Mouse (Mus musculus): ENCODE data around the gene 2410131K14Rik. TPM values are rescaled to one million over a fixed set of nuclear protein-coding genes. Genes with fewer than 3 reads are reported as not detected.

2410131K14Rik gene
- total RNA-seq, 2 experiments from 2014 or later: 1.6 TPM

DNA sequence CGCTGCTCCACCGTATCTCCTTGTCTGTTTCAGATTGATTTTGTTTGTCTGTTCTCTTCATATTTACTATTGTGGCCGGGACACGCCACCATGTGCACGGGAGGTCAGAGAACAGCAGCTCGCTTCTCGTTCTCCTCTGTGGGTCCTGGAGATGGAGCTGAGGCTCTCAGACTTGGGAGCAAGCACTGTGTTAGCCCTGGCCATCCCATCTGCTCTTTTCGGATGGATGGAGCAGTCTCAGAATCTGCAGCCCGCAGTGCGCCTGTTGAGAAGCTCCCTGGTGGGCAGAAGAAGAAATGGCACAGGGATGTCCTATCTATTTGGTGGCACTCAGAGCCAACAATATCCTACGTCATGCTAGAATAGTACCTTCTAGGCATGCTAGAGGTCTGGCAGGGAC, 15.6 kb downstream of the 2410131K14Rik start:
- no peak for ATAC-seq (replicated peaks; ENCODE audit: poor library complexity)

DNA sequence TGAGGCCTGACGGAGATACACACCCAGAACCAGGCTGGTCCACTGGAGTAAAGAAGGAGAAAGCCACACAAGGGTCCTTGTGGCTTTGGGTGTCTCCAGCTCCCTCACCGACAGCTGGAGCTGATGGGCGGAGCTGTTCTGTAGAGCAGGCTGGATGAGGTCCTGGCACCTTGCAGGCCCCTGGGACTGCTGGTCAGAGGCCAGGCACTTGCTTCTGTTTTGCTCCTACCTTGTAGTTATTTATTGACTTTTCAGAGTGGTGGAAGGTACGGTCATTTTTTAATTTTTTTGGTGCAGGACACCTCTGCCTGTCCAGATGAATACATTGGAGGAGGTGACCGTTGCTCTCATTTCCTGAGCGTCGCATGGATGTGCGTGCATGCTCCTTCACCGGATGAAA, 16.2 kb downstream of the 2410131K14Rik start:
- ATAC-seq (replicated peaks; ENCODE audit: poor library complexity): no peak

DNA sequence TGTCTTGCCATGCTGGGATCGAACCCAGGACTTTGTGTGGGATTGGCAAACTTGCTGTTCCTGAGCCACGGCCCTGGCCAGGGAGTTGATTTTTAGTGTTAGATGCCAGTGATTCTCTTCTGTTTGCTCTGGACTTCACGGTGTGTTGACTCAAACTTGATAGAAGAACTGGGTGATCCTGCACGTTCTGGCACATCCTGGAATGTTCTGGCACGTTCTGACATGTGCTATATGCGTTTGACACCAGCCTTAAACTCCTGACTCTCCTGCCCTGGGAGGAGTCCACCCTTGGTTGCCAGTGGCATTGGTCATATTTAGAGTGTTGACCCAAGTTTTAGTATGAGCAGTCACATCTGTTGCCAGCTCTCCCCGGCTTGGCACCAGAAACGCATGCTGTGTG, 17.4 kb downstream of the 2410131K14Rik start:
- ATAC-seq (replicated peaks; ENCODE audit: poor library complexity): no peak

DNA sequence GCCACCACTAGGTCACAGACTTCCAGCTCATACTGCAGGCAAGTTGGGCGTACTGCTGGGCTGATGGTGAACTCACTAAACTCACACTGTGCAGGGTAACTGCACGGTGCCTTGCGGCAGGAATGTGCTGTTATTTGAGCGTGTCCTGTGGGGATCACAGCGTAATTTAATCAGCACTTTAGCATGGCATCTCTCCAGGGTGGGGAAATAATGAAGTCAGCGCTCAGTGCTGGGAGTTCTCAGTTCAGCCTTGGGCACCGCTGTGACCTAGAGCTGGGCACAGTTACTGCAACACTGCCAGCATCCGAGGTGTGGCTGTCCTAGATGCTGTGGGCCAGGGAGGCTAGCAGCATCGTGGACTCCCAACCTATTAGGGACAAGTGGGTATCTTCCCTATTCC, 19.3 kb downstream of the 2410131K14Rik start:
- ATAC-seq (replicated peaks; ENCODE audit: poor library complexity): no peak

DNA sequence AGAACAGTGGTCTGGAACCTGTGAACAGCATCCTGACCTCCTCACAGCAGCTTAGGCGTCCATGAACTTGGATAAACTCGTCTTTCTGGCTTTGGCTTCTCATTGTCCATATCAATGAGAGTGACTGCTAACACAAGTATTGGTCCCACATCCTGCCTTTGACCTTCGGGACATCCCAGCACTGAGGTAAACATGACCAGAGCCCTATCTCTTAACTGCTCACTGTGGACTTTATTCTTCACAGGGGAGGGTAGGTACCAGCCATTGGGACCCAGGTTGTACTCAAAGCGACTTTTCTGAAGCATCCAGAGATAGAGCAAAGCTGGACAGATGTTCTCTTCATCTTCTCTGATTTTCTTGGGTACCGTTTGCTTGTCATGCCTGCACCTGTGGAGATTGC, 20.3 kb downstream of the 2410131K14Rik start:
- no peak for ATAC-seq (replicated peaks; ENCODE audit: poor library complexity)

DNA sequence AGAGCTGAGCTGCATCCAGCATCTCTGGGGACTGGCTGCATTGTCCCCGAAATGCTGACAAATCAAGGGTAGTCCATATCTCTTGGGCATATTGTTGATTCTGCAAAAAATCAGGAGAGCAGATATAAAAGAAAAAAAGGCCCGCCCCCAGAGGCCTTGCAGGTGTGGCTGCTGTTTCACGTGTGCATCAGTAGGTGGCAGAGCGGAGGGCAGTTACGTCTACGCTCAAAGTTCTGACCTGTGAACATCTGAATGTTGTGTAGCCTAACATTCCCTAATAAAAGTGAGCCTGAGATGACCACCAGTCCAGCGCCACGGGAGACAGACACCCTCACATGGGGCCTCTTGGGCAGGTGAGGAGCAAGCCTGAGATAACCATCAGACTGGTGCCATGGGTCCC, 21.3 kb downstream of the 2410131K14Rik start:
- ATAC-seq (replicated peaks; ENCODE audit: poor library complexity): peak; percentile 48

DNA sequence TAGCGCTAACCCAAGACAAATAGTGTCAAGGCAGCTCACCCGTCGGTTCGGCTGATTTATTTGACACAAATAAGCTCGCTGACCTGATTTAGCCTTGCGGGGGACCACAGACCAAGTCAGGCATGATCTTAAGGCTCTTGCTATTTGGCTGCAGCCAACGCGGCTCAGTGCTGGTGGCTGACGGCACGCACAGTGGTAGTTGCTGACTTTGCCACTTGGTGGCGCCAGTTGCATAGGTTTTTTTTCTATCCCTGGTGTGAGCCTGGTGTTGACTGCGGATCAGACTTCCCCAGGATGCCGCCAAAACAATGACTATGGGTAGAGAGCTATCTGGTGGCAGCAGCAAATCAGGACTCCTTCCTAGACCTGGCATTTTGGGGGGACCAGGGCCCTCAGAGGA, 24.0 kb downstream of the 2410131K14Rik start:
- peak; percentile 85 for ATAC-seq (replicated peaks; ENCODE audit: poor library complexity)

DNA sequence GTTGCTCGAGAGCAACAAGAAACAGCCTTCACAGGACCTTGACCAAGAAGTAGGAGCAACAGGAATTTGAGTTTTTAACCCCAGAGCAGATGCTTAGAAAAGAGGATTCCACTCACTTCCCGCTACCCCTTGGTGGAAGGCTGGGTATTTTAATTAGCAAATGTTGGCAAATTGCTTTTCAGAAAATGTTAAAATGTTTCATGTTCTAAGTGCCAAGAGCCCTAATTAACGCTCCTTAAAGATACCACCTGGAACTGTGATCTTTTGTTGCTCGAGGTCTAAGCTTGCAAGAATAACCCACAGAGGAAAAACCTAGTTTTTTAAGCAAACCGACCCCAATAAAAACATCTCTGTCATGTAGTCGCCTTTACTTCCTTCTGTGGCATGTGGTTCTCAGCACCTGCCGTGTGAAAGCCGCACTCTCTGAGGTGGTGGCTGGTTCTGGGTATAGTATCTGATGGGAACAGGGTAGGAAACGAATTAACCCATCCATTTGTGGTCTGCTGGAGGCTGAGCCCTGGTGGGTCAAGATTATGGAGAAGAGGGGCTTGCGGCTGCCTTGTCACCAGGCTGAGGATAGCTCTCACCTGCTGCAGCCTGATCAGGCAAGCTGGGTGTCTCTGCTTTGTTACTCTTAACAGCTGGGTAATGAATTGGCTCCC, 26.6 kb downstream of the 2410131K14Rik start:
- peak; percentile 25 for ATAC-seq (replicated peaks; ENCODE audit: poor library complexity)

DNA sequence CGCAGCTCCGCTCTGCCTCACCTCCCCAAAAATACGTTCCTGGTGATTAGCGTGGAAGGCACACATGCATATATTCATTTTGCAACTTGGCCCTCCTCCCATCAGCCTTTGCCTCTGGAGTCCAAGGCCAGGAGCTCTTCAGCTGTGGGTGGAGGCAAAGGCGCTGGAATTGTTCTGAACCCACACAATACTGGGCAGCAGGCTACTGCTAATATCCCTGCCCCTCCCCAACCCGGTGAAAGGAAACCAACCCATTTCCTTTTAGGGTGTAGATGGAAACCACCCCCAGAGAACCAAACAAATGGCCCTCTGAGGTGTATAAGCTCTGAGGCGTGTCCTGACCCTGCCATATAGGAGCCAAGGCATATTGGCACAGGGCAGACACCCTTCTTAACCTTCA, 28.4 kb downstream of the 2410131K14Rik start:
- ATAC-seq (replicated peaks; ENCODE audit: poor library complexity): no peak

DNA sequence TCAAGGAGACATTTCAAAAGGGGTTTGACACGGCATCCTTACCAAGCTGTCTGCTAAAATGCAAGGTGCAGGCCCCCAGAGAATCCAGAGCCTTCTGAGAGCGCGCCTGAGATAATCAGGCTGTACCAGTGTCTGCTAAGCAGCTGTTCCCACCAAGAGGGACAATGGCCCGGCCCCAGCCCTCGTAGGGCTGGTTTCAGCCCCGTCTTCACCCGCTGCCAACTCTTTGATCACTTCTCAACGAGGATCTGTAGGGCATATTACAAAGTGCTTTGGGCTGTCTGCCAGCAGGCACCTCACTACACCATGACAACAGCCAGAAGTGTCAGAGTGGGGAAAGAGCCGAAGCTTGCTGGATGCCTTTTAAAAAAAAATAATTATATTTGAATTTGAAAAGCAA, 29.5 kb downstream of the 2410131K14Rik start:
- no peak for ATAC-seq (replicated peaks; ENCODE audit: poor library complexity)

DNA sequence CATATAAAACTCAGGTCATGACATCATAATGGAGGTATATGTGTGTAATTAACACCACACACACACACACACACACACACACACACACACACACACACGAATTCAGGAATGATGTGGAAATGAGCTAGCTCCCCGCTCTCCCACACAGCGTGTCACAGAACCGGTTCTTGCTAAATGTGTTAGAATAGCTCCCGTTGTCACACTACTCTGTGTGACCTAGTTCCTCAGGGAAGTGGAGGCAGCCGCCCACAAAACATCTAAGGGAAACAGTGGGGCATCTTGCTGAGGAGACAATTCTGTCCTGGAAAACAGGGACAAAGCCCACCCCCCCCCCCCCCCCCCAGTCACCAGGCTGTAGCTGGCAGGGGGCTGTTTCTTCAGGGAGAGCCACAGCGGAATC, 31.3 kb downstream of the 2410131K14Rik start:
- no peak for ATAC-seq (replicated peaks; ENCODE audit: poor library complexity)

DNA sequence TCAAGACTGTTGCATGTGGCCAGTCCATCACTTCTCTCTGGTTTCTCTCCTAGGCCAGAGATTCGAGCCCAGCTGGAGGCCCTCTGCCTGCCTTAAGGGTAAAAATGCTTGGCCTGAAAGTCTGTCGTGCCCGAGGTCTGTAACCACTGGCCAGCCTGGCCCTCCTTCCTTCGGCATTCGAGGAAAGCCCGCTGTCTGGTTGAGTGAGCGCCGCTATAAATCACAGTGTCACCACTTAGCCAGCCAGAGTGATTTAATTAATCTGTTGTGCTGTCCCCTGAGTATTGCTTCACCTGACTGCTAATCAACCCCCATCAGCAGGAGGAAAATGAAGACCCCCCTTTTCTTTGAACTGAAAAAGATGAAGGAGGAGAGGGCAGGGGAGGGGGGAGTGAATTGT, 31.7 kb downstream of the 2410131K14Rik start:
- no peak for ATAC-seq (replicated peaks; ENCODE audit: poor library complexity)

DNA sequence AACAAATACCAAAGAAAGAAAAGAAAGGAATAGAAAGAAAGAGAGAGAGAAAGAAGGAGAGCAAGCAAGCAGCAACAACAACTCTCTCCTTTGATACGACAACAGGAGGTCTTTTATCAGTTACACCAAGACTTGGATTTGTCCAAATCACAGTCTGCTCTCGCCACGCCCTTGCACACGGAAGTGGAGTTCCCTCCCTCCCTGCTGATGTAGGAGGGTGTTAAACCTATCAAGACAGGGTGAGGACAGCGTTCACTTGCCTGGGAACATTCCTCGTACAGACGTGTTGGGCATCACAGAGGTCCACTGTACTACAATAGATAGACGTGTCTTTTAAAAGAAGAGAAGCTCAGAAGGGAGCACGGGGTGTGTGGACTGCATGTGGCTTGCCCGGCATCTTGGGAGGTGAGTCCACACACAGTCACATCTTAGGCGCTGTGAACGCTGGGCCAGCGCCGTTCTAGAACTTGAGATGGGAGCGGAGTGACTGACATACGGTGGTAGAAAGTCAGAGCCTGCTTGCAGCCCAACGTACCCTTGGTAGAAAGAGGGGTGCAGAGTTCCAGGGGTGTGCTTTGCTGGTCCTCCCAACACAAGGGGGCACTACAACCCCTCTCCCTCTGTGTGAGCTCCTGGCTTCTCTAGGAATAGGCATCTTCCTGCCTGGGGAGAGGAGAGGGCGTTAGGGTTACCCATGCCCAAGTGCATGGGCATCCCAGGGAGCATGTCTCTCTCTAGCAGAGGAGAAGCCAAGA, 32.9 kb downstream of the 2410131K14Rik start:
- ATAC-seq (replicated peaks; ENCODE audit: poor library complexity): peak; percentile 37; the same call in 1 of the 2 replicates

DNA sequence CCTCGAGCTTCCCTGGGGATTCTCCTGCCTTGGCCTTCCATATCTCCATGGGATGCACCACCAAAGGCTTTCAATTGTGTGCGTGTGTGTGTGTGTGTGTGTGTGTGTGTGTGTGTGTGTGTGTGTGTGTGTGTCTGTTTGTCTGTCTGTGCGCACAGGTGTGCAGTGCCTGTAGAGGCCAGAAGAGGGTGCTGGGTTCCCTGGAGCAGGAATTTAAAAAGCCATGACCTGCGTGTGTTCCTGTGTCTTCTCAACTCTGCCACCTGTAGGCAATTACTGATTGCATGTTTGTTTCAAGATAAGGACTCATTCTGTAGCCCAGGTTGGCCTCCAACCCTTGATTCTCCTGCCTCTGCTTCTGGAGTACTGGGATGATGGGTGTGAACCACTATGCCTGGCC, 46.4 kb downstream of the 2410131K14Rik start:
- ATAC-seq (replicated peaks; ENCODE audit: poor library complexity): no peak

DNA sequence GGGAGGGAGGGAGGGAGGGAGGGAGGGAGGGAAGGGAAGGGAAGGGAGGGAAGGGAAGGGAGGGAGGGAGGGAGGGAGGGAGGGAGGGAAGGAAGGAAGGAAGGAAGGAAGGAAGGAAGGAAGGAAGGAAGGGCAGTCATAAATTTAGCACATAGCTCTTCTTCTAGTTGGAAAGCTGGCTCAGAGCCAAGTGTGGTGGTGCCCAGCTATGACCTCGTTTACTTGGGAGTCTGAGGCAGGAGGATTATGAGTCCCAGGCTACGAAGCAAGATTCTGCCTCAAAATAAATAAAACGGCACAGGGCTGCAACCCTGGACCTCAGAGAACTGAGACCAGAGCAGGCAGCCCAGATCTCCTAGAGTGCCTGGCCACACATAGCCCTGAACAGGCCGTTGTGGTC, 47.4 kb downstream of the 2410131K14Rik start:
- ATAC-seq (replicated peaks; ENCODE audit: poor library complexity): no peak

DNA sequence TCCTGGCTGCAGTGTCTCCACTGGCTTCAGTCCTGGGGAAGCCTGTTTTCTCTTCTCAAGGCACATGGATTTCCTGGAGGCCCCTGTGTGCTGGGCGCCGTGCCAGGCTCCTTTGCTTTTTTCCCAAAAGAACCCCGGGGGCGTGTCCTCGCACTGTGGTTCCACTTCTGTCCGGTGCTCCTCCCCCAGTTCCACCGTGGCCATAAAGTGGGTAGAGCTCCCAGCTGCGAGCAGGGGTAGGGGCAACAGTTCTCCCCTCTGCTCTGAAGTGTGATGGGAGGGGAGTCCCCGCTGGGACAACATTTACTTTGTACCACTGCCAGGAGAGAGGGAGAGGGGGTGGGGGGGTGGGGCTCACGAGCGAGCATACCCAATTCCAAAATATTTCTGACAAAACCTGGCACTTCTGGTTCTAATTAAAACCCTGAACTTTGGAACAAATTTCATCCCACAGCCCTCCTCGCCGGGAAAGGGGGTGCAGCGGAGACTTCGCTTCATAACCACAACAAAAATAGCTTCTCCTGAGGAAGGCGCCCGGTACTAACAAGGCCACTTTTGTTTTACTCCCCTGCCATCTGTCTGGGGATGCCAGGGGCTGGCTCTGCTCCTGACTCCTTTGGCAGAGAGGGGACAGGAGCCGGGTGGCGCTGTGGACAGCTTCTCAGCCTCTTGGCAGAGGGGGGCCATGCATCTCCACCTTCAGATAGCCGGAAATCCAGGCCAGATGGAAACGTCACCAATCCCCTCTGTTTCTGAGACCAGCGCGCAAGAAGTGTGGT, 49.2 kb downstream of the 2410131K14Rik start:
- no peak for ATAC-seq (replicated peaks; ENCODE audit: poor library complexity)

DNA sequence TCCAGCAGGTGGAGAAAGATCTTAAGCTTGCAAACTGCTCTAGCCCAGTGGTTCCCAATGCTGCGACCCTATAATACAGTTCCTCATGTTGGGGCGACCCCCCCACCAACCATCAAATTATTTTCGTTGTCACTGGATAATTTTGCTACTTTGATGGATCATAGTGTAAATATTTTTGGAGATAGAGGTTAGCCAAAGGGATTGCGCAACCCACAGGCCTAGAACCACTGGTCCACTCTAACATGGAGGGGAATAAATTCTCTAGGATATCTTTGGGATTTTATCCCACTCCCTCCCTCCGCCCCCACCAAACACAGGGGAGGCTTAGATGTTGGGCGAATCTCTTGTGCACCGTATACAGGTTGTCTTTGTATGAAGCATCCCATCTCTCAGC, 49.8 kb downstream of the 2410131K14Rik start:
- no peak for ATAC-seq (replicated peaks; ENCODE audit: poor library complexity)

DNA sequence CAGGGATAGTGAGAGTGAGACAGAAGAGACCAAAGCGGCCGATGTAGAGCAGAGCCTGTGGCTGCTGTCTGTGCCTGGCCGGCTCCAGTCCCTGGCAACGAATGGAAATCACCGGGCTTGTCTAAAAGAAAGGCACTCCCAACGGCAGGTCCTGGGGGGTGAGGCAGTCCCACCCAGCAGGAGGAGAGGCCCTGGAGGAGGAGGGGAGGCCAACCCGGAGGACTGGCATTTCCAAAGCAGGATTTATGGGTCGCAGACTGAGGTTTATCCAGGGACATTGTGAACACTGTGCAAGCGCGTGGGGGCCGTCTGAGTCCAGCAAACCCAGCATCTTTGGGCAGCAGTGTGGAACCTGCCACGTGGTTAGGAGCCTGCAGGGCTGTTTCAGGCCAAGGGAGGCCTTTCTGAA, 52.3 kb downstream of the 2410131K14Rik start:
- ATAC-seq (replicated peaks; ENCODE audit: poor library complexity): no peak

DNA sequence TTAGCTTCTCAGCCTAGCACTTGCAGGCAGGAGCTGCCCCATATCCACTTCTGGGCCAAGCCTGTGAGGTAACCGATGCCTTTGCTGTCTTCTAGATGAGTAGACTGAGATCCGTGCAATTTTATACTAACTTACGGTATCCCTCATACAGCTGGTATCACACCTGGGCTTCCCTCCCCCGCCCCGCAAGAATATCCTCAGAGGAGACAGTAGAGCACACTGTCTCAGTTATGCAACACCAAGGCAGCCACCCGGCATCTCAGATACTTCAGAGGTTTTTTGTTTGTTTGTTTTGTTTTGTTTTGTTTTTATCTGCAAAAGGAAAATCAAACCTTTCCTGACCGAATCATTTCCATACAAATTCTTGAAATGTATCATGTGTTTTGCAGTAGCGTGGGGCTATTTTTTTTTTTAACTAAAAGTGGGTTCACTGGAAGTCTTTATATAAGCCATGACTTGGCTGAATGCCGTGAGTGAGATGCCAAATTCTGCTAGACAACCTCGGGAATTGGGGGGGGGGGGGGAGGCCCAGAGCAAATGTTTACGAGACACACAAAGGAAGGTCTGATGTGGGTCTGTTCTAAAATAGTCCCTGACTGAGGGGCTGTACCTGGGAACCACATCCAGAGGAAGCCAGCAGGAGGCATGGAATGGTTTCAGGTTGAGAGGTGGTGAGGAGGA, 54.8 kb downstream of the 2410131K14Rik start:
- ATAC-seq (replicated peaks; ENCODE audit: poor library complexity): no peak

DNA sequence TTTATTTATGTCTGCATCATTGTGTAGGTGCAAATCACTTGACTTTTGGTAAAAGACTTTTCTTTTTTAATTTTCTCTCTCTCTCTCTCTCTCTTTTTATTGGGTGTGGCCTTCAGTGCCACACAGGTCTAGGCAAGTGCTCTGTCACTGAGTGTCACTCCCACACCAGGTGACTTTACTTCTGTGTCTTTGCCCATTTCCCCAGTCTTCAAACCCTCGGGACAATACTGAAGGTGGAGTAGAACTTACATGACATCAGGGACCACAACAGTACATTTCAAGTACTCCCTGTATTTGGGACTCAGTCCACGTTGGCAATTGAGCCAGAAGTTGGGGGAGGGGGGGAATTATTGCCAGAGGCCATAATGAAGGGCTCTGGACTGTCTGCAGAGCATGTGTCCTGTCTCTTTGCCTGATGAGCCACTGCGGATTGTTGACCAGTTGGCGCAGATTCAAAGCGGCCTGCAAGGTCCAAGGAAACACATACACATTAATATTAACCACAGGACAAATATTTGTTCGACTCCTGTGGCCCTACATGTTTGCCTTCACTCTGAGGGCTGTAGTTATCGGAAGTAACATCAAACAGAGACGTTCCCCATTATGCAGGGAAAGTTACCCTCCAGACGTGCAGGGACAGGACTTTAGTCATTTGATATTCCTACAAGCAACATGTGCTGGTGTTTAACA, 57.6 kb downstream of the 2410131K14Rik start:
- ATAC-seq (replicated peaks; ENCODE audit: poor library complexity): no peak

Data from megakaryocyte progenitor cell, adult 5-6 weeks (primary cell).